Mouse (Mus musculus): ENCODE measurements at regions not wholly inside any gene's neighbourhood (a gene's known extent, or its start where the extent isn't known, plus 50 kb on each side); places are given as distances from the start of the nearest gene placed in this dataset.

GRCm38 (mm10) chr16:95773151-95773550 is 71.3 kb downstream of the Ets2 start:
- DNase-seq (ENCODE audit: low spot score in 2 of 2), result no peak

Data from heart, adult 9 months (tissue).